Mouse (Mus musculus) forebrain, embryonic 12.5 days (tissue): Measurements from ENCODE around the gene Gm4788. TPM values are rescaled to one million over a fixed set of nuclear protein-coding genes. Genes with fewer than 3 reads are reported as not detected.
"Not testable (repeated sequence)": the region's sequence is repeated elsewhere in the genome, so short reads cannot be mapped to it uniquely, and the experiment has no call there.

ENCODE experiments used
- ATAC-seq: fragments of 200-750 bp; cut with Nextera tagmentation; 2 replicates; pipeline ENCODE4 v1.8.0; 2017; ENCODE audit warnings: moderate TSS enrichment; ENCODE audit not compliant: low FRiP score
- H3K27ac ChIP-seq: fragments of 300-500 bp; sonication (generic); 2 replicates; pipeline ENCODE4 v1.5.1; 2016; ENCODE audit warnings: mild to moderate bottlenecking
- H3K27me3 ChIP-seq: fragments of 300-500 bp; sonication (generic); 2 replicates; pipeline ENCODE4 v1.6.1; 2016; ENCODE audit warnings: mild to moderate bottlenecking
- H3K36me3 ChIP-seq: fragments of 300-500 bp; sonication (generic); replicated peaks from 2 replicates; pipeline ENCODE4 v1.6.1; 2016; ENCODE audit warnings: mild to moderate bottlenecking
- H3K4me1 ChIP-seq: fragments of 300-500 bp; sonication (generic); 2 replicates; pipeline ENCODE4 v1.6.1; 2016
- H3K4me2 ChIP-seq: fragments of 300-500 bp; sonication (generic); 2 replicates; pipeline ENCODE4 v1.6.1; 2016; ENCODE audit warnings: mild to moderate bottlenecking, moderate library complexity
- H3K4me3 ChIP-seq: fragments of 300-500 bp; sonication (generic); replicated peaks from 2 replicates; pipeline ENCODE4 v1.5.1; 2016; ENCODE audit warnings: mild to moderate bottlenecking
- H3K9ac ChIP-seq: fragments of 300-500 bp; sonication (generic); 2 replicates; pipeline ENCODE4 v1.6.1; 2016; ENCODE audit warnings: mild to moderate bottlenecking
- H3K9me3 ChIP-seq: fragments of 300-500 bp; sonication (generic); 2 replicates; pipeline ENCODE4 v1.6.1; 2016
- WGBS: fragments of 180-500 bp; shearing (Covaris S2); methylation state at CpG from one replicate; pipeline ENCODE4 v1.1.7; 2016; 5-methylcytosine and 5-hydroxymethylcytosine counted together
- polyA plus RNA-seq: library from polyadenylated mRNA; unstranded; fragments of >200 nt; fragmentation: Nextera tagmentation; extraction: Ambion mirVana; gene quantifications from 2 replicates; pipeline ENCODE4 v1.2.1, GENCODE M21; 2016

The Gm4788 gene
- polyA plus RNA-seq: not detected in 2 replicates

DNA sequence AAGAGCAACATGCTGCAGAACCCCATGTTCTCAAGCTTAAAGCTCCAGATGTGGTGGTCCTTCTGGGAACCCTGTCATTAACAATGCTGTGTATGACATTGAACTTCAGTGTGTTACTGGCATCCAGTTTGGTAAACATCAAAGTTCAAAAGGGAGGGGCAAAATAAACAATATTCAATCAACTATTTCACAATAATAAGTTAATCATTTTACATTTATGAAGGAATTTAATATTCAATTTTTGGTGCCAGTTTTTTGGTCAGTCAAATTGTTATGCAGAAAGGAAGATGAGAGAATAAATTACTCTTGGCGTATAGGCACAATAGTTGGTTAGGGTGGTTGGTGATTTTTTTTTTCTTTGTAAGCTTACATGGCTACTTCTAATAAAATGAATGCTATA, at the start of gene Gm4788:
Gene Gm4788, minus strand, starts transcription at position 101 of the 400 bp plus-strand sequence.
- Histone ChIP-seq H3K9me3 (no peaks in the 10 kb centered on the region), H3K27me3 (no peaks in the 10 kb centered on the region), H3K4me3 (no peak within 1 kb of the TSS), H3K4me2 (no peak within 1 kb of the TSS), H3K4me1 (no peaks in the 10 kb centered on the region), H3K27ac (no peak within 1 kb of the TSS), H3K9ac (no peak within 1 kb of the TSS), H3K36me3 (no peaks in the 10 kb centered on the region)
- 0 out of 2 replicates have a peak, but pooled peaks have one; percentile 20 for ATAC-seq
- WGBS: 93% methylated on average over 1 of the region's 1 CpGs

DNA sequence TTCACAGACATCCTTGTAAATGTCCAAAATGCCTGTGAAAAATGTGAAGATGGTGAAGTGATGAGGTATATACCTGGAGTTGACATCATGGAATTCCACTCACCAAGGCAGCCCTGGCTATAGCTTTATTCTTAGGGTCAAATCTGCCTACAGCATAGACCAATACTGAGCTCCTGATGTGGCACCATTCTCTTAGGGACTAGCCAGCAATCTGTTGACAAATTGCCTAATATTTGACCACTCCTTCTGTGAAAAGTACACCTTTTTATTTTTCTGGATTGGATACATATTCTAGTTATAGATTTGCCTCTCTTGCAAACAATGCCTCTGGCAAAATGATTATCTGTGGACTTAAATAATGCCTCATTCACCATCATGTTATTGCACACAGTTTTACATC, 27.6 kb upstream of the Gm4788 start:
- H3K27ac ChIP-seq: no peak overlapping the region
- no peaks in the 10 kb centered on the region for H3K9me3 ChIP-seq
- H3K36me3 ChIP-seq: no peaks in the 10 kb centered on the region
- no peak overlapping the region for H3K9ac ChIP-seq
- no peak for ATAC-seq
- H3K27me3 ChIP-seq: no peaks in the 10 kb centered on the region
- H3K4me1 ChIP-seq: no peaks in the 10 kb centered on the region
- H3K4me3 ChIP-seq: no peak overlapping the region
- H3K4me2 ChIP-seq: no peak overlapping the region

DNA sequence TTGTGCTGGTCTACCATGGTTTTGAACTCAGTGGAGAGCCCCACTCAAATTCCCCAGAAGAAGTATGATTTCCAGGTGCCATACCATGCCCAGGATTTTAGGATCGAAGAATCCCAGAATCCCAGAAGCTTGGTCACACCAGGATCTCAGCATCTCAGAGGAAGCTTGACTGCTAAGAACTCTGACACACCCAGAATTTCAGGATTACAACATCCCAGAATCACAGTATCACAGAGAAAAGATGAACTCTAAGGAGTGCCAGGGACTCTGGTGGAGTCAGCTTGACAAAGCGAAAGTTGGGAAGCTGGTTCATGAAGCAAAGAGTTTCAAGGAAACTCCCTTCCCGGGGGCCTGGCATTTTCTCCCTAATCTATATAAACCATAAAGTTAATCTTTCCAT, 11.1 kb downstream of the Gm4788 start:
- H3K27me3 ChIP-seq, H3K36me3 ChIP-seq, ATAC-seq, H3K4me1 ChIP-seq, H3K9me3 ChIP-seq, H3K4me2 ChIP-seq, H3K4me3 ChIP-seq, H3K9ac ChIP-seq, H3K27ac ChIP-seq: not testable (repeated sequence)
- WGBS: 95% methylated on average over 3 of the region's 3 CpGs

DNA sequence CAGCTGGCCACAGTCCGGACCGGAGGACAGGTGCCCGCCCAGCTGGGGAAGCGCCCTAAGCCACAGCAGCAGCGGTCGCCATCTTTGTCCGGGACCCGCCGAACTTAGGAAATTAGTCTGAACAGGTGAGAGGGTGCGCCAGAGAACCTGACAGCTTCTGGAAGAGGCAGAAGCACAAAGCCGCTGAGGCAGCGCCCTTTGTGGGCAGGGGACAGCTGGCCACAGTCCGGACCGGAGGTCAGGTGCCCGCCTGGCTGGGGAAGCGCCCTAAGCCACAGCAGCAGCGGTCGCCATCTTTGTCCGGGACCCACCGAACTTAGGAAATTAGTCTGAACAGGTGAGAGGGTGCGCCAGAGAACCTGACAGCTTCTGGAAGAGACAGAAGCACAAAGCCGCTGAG, 64.4 kb downstream of the Gm4788 start:
- H3K9me3 ChIP-seq, H3K27ac ChIP-seq, H3K4me2 ChIP-seq, H3K36me3 ChIP-seq, H3K4me1 ChIP-seq, H3K9ac ChIP-seq, H3K4me3 ChIP-seq, H3K27me3 ChIP-seq, ATAC-seq: not testable (repeated sequence)
- 88% methylated on average over 11 of the region's 22 CpGs for WGBS

DNA sequence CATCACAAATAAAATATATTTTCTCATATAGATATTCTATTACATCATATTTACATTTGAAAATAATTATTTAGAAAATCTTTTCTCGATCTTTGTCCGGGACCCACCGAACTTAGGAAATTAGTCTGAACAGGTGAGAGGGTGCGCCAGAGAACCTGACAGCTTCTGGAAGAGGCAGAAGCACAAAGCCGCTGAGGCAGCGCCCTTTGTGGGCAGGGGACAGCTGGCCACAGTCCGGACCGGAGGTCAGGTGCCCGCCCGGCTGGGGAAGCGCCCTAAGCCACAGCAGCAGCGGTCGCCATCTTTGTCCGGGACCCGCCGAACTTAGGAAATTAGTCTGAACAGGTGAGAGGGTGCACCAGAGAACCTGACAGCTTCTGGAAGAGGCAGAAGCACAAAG, 64.8 kb downstream of the Gm4788 start:
- H3K4me3 ChIP-seq, H3K9me3 ChIP-seq, H3K9ac ChIP-seq, H3K27me3 ChIP-seq, H3K27ac ChIP-seq, H3K36me3 ChIP-seq, H3K4me2 ChIP-seq, ATAC-seq, H3K4me1 ChIP-seq: not testable (repeated sequence)
- WGBS: 90% methylated on average over 9 of the region's 16 CpGs

DNA sequence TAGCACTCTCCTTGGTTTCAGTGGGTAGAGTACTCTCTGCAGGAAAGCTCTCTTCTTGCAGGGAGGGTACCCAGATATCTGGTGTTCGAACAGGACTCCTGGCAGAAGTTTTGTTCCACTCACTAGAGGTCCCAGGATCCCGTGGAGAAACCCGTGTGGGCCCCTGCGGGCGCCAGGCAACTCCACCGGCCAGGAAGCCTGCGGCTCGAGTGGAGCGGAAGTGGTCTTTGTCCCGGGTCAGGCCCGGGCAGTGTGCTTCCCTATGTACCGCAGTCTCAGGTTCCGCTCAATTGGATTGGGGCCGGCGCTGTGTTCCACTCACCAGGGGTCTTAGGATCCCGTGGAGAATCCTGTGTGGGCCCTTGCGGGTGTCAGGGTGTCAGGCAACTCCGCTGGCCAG, 131.1 kb downstream of the Gm4788 start:
- not testable (repeated sequence) for H3K4me1 ChIP-seq, H3K27me3 ChIP-seq, H3K27ac ChIP-seq, H3K9me3 ChIP-seq, H3K4me2 ChIP-seq, ATAC-seq, H3K36me3 ChIP-seq, H3K9ac ChIP-seq, H3K4me3 ChIP-seq
- 91% methylated on average over 18 of the region's 18 CpGs for WGBS

Other genes with a start within 250 kb of the Gm4788 start
- gene Cfhr1, start 221.0 kb downstream of the Gm4788 start, polyA plus RNA-seq: not detected in 2 replicates
- gene Cfhr2, start 77.5 kb upstream of the Gm4788 start, polyA plus RNA-seq: not detected in 2 replicates